Mouse (Mus musculus) megakaryocyte progenitor cell, adult 5-6 weeks (primary cell): ENCODE data around the gene Serinc2. TPM values are rescaled to one million over a fixed set of nuclear protein-coding genes. Genes with fewer than 3 reads are reported as not detected.

Experiments used
- ATAC-seq: replicated peaks from 2 replicates; pipeline ENCODE4 v1.8.0; 2016; ENCODE audit warnings: mild to moderate bottlenecking, moderate TSS enrichment, inconsistent platforms; ENCODE audit not compliant: poor library complexity
- total RNA-seq, 2 experiments: library from RNA; stranded (forward) in 1 of 2; stranded (reverse) in 1 of 2; fragments of 157-497, 149-512 nt in 1 of 2; fragments of 200-1000 nt in 1 of 2; gene quantifications; 2 replicates each; pipeline versions ENCODE4 v1.2.3 to v1.2.4; 2015 to 2017

Serinc2 gene
- total RNA-seq, 2 experiments from 2014 or later: not detected

GRCm38 (mm10) chr4:130298877-130299628 is 20.0 kb upstream of the Serinc2 start:
- no peak for ATAC-seq

DNA sequence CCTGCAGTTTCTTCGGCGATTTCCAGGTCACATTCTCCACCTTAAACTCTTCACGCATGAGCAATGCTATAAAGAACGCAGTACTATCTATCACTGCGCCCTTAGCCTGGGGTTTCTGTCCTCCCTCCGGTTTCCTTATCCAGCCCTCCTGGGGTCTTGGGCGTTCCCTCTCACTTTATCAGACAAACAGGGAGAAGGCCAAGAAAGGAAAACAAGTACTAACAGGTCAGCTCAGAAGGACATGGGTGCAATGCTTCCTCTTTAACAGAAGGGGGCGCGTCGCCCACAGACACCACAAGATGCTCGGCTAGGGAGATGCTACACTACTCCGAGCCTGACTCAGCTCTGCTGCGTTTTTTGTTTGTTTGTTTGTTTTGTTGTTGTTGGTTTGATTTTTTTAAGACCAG is 18.1 kb upstream of the Serinc2 start:
- ATAC-seq: peak; percentile 68

GRCm38 (mm10) chr4:130296243-130296965 is 17.4 kb upstream of the Serinc2 start:
- peak; percentile 49 for ATAC-seq

DNA sequence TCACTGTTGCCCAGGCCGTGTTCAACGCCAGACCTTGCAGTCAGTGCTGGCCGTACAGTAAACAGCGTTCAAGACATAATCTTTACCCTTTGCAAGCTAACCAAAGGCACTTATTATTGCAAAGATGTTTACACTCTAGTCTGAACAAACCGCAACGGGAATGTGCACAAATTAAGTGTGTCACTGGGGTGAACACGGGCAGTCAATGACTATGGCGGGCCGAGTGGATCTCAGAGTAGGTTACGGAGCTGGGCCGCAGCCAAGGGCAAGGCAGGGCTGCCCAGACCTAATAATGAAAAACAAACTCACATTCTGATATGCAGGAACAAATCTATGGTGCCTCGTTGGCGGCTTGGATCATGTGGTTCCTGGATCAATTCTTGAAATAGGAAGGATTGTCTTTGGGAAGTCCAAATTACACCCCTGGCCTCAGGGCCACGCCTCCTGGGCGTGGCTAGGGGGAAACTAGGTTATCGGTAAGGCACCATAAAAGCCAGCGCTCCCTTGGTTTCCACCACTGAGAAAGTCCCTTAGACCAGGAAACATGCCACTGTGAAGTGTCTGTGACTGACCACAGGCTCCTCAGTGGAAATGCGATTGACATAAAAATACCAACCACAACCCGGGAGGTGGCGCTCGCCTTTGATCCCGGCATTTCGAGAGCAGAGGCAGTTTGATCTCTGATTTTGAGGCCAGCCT is 16.2 kb upstream of the Serinc2 start:
- peak; percentile 32 for ATAC-seq

GRCm38 (mm10) chr4:130294513-130294912 is 15.5 kb upstream of the Serinc2 start:
- peak; percentile 35 for ATAC-seq

- ATAC-seq: peak; percentile 53
Observed at GRCm38 (mm10) chr4:130292271-130292670, 13.3 kb upstream of the Serinc2 start.

- no peak for ATAC-seq
Observed at GRCm38 (mm10) chr4:130289824-130290223, 10.8 kb upstream of the Serinc2 start.

DNA sequence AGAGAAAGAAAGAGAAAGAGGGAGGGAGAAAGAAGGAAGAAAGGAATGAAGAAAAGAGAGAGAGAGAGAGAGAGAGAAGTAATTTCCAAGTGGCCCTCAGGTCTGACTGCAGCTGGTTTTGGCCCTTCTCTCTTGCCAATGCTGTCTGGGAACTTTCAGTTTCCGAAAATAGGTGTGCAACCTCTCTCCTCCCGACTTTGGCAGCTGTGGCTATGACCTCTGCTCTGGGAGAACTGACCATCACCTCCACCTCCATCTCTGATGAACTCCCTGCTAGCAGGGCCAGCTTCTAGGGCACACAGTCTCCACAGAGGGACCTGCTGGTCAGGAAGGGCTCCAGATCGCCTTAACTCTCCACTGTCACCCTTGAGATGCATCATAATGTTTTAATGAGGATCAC is 7.5 kb upstream of the Serinc2 start:
- no peak for ATAC-seq

GRCm38 (mm10) chr4:130283826-130284225 is 4.8 kb upstream of the Serinc2 start:
- ATAC-seq: peak; percentile 85

DNA sequence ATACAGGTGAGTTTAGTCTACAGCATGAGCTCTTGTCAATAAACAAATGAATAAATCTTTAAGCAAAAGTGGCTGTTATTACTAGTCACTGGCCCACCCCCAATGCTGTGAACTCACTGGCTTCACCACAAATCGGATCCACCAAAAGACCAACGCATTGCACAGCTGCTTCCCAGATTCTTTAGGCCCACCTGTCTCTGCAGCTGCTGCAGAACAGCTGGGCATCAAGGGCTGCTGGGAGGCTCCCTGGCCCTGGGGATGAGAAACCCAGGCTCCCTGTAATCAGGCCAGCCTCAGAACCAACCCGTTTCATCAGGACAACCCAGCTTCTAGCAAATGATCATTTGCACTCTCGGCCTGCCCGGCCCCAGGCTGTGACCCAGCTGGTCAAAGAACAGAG is 3.9 kb upstream of the Serinc2 start:
- no peak for ATAC-seq

- ATAC-seq: peak; percentile 40; the same call in 1 of the 2 replicates
Observed at GRCm38 (mm10) chr4:130276573-130277176, 2.3 kb downstream of the Serinc2 start.

- ATAC-seq: no peak
Observed at GRCm38 (mm10) chr4:130275823-130276105, 3.2 kb downstream of the Serinc2 start.

GRCm38 (mm10) chr4:130275016-130275822 is 3.8 kb downstream of the Serinc2 start:
- ATAC-seq: no peak

DNA sequence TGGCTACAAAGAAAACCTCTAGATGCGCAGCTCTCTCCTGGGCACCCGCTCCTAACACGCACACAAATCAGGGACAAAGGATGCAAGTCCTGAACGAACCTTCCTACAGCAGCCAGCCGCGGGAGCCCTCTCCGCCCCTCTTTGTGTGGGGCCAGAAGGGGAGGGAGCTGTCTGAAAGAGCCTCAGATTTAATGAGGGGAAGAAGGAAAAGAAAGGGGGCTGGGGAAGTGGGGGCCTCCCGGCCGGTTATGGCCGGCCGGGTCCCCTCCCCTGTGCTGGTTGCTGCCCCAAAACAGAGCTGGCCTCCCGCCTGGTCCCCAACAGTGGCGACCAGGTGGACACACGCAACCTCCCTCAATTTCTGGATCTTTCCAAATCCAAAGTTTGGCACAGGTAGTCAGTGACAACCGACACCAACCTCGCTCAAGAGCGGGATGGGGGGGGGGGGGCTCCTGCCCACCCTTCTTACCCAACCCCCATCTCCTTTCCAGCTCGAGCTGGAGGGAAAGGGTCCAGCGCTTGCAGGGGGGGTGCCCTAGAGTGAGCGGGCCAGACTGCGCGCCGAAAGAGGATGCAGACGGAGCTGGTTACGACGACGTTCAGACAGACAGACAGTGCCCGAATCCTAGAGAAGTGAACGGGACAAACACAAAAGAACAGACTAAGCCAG is 4.5 kb downstream of the Serinc2 start:
- ATAC-seq: no peak

GRCm38 (mm10) chr4:130273698-130274345 is 5.2 kb downstream of the Serinc2 start:
- ATAC-seq: no peak

- peak; percentile 47 for ATAC-seq
Observed at GRCm38 (mm10) chr4:130270611-130271347, 8.2 kb downstream of the Serinc2 start.

DNA sequence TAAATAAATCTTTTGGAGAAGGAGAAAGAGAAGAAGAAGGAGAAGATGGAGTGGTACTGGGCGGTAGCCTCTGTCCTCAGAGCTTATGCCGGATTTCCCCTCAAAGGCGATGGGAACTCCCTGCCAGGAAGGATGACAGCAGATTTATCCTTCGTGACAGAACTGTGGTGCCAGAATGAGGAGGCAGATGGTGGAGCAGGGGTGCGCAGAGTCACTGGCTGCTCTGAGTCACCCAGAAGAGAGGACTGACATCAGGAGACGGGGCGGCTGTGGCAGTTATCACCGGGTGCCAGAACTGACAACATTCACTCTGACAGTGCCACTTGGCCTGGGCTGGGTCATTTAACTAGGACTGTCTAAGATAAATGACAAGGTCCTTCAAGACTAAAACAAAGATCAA is 8.9 kb downstream of the Serinc2 start:
- peak; percentile 44 for ATAC-seq

GRCm38 (mm10) chr4:130268736-130269135 is 10.3 kb downstream of the Serinc2 start:
- no peak for ATAC-seq

- ATAC-seq: no peak
Observed at GRCm38 (mm10) chr4:130267069-130267468, 11.9 kb downstream of the Serinc2 start.
